Mouse (Mus musculus) midbrain, embryonic 16.5 days (tissue): ENCODE results near the gene Myadm. TPM values are rescaled to one million over a fixed set of nuclear protein-coding genes. Genes with fewer than 3 reads are reported as not detected.
"Not testable (repeated sequence)": the region's sequence is repeated elsewhere in the genome, so short reads cannot be mapped to it uniquely, and the experiment has no call there.

Experiments
- ATAC-seq: fragments of 200-750 bp; cut with Nextera tagmentation; 2 replicates; pipeline ENCODE4 v1.8.0; 2017; ENCODE audit warnings: moderate TSS enrichment
- H3K27ac ChIP-seq: fragments of 300-500 bp; sonication (generic); 2 replicates; pipeline ENCODE4 v1.5.1; 2014; ENCODE audit warnings: mild to moderate bottlenecking, low read length, mixed read lengths
- H3K27me3 ChIP-seq: fragments of 300-500 bp; sonication (generic); 2 replicates; pipeline ENCODE4 v1.6.1; 2014; ENCODE audit warnings: low read depth, low read length, mixed read lengths; ENCODE audit not compliant: control insufficient read depth, insufficient read depth
- H3K36me3 ChIP-seq: fragments of 300-500 bp; sonication (generic); 2 replicates; pipeline ENCODE4 v1.6.1; 2014; ENCODE audit warnings: mild to moderate bottlenecking, low read length, moderate library complexity, mixed read lengths; ENCODE audit not compliant: control insufficient read depth, insufficient read depth
- H3K4me1 ChIP-seq: fragments of 300-500 bp; sonication (generic); 2 replicates; pipeline ENCODE4 v1.6.1; 2014; ENCODE audit warnings: mild to moderate bottlenecking, low read length, mixed read lengths; ENCODE audit not compliant: control insufficient read depth, insufficient read depth
- H3K4me2 ChIP-seq: fragments of 300-500 bp; sonication (generic); 2 replicates; pipeline ENCODE4 v1.6.1; 2014; ENCODE audit warnings: mild to moderate bottlenecking, low read length, mixed read lengths
- H3K4me3 ChIP-seq: fragments of 300-500 bp; sonication (generic); 2 replicates; pipeline ENCODE4 v1.5.1; 2014; ENCODE audit warnings: low read depth, mild to moderate bottlenecking, low read length, moderate library complexity, mixed read lengths
- H3K9ac ChIP-seq: fragments of 300-500 bp; sonication (generic); 2 replicates; pipeline ENCODE4 v1.6.1; 2014; ENCODE audit warnings: low read depth, low read length, mixed read lengths
- H3K9me3 ChIP-seq: fragments of 300-500 bp; sonication (generic); replicated peaks from 2 replicates; pipeline ENCODE4 v1.6.1; 2014; ENCODE audit warnings: mild to moderate bottlenecking, low read length, mixed read lengths; ENCODE audit not compliant: control insufficient read depth, poor library complexity, severe bottlenecking
- WGBS: fragments of 180-500 bp; shearing (Covaris S2); extraction: QIAGEN DNeasy Blood & Tissue Kit; methylation state at CpG from one replicate; pipeline ENCODE4 v1.1.7; 2014; 5-methylcytosine and 5-hydroxymethylcytosine counted together
- polyA plus RNA-seq: library from polyadenylated mRNA; unstranded; fragments of >200 nt; fragmentation: Nextera tagmentation; extraction: Ambion mirVana; gene quantifications from 2 replicates; pipeline ENCODE4 v1.2.1, GENCODE M21; 2015

The Myadm gene
- polyA plus RNA-seq, 1 experiment from 2014 or later: 36.4 TPM

DNA sequence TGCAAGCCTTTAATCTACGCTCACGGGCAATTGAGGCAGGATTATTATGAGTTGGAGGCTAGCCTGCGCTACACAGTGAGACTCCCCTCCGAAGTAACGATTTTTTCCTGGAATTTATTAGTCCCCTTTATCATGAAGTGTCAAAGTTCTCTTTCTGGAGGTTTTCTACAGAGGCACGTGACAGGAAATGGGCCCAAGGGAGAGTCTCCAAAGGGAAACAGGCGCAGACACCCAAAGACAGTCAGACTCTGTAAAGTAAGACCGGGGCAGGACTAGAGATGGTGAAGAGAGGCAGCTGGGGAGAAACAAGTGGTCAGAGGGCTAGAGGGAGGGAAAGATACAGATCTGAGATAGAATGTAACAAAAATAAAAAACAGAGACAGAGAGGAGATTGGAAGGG lies 21.0 kb upstream of the Myadm start:
- Histone ChIP-seq H3K4me2 (no peak overlapping the region), H3K27ac (no peak overlapping the region), H3K4me1 (no peaks in the 10 kb centered on the region), H3K4me3 (no peak overlapping the region), H3K27me3 (peaks cover 3% of the 10 kb centered on the region; the same call in 1 of the 2 replicates), H3K36me3 (no peaks in the 10 kb centered on the region), H3K9ac (no peak overlapping the region), H3K9me3 (no peaks in the 10 kb centered on the region)
- WGBS: 82% methylated on average over 8 of the region's 8 CpGs
- ATAC-seq: no peak

DNA sequence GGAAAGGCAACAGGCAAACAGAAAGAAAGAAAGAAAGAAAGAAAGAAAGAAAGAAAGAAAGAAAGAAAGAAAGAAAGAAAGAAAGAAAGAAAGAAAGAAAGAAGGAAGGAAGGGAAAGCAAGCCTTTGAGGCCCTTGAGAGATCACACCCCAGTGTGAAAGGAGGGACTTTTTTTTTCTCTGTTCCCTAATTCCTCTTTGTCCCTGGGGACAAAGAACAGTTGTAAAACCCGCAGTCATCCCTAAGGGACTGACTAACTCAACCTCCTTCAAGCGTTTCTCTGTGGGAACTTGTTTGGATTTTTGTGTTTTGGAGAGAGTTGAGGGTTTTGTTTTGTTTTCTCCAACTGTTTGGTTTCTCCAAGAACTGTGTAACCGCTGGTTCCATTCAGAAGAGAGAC lies 20.6 kb upstream of the Myadm start:
- H3K27me3 ChIP-seq: peaks cover 3% of the 10 kb centered on the region; the same call in 1 of the 2 replicates
- no peaks in the 10 kb centered on the region for H3K36me3 ChIP-seq
- H3K4me3 ChIP-seq: no peak overlapping the region
- H3K4me1 ChIP-seq: no peaks in the 10 kb centered on the region
- H3K27ac ChIP-seq: no peak overlapping the region
- H3K4me2 ChIP-seq: no peak overlapping the region
- H3K9me3 ChIP-seq: no peaks in the 10 kb centered on the region
- no peak for ATAC-seq
- H3K9ac ChIP-seq: no peak overlapping the region
- 15% methylated on average over 3 of the region's 3 CpGs for WGBS

DNA sequence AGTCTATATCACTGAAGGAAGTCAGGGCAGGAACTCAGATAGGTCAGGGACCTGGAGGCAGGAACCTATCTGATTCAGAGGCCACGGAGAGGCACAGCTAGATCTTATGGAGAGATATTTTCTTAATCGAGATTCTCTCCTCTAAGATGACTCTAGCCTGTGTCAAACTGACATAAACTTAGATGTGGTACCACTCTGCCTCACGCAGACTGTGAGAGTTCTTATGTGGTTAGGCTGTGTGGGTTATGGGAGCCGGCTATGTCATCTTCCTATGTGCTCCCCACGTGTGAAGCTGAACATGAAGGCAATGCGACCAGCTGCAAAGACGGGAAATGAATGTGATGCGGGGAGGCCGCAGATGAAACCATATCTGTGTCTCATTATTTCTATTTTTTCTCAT lies 16.7 kb upstream of the Myadm start:
- Histone ChIP-seq H3K36me3 (no peaks in the 10 kb centered on the region), H3K4me2 (no peak overlapping the region), H3K4me1 (no peaks in the 10 kb centered on the region), H3K9me3 (no peaks in the 10 kb centered on the region), H3K4me3 (no peak overlapping the region), H3K9ac (no peak overlapping the region), H3K27ac (no peak overlapping the region), H3K27me3 (no peaks in the 10 kb centered on the region)
- no peak for ATAC-seq
- 91% methylated on average over 9 of the region's 9 CpGs for WGBS

DNA sequence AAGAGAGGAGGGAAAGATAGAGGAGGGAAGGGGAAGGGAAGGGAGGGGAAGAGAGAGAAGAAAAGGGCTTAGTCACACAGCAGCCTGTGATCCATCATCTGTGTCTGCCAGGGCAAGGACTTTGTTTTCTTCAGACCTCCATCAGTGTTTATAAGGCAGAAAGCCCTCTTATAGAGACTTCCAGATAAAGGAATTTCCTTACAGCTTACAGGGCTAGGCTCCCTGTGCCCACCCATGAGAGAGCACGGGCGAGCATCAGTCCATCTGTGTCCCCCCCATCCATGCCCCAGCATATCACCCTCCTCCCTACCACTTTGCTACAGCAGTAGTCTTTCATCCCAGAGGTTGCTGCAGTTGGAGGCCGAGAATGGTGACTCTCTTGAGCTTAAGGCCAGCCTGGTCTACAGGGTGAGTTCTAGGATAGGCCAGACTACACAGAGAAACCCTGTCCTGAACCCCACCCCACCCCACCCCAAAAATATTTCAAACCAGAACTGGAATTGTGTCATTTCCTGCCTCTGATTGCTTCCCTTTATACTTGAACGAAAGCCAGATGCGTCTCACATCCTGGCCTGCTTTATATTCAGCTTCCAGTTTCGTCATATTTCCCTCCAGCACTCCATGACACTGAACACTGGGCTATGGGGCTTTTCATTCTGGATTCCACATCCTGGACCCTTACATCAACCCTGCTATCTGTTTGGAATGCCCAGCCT lies 13.3 kb upstream of the Myadm start:
- Histone ChIP-seq H3K36me3 (no peaks in the 10 kb centered on the region), H3K4me2 (no peak overlapping the region), H3K27ac (no peak overlapping the region), H3K9me3 (no peaks in the 10 kb centered on the region), H3K27me3 (no peaks in the 10 kb centered on the region), H3K4me1 (no peaks in the 10 kb centered on the region), H3K4me3 (no peak overlapping the region), H3K9ac (no peak overlapping the region)
- 77% methylated on average over 6 of the region's 6 CpGs for WGBS
- no peak for ATAC-seq

DNA sequence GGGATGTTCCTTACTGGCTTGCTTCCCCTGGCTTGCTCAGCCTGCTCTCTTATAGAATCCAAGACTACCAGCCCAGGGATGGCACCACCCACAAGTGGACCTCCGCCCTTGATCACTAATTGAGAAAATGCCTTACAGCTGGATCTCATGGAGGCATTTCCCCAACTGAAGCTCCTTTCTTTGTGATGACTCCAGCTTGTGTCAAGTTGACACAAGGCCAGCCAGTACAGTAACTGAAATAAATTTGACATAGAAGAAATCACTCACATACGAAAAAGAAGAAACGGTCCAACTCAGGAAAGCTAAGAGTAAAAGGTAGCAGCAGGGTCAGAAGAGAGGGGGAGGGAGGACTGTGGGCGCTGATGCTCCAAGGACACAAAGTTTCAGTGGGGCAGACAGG lies 12.1 kb upstream of the Myadm start:
- not testable (repeated sequence) for H3K9me3 ChIP-seq, H3K27me3 ChIP-seq, H3K4me3 ChIP-seq, ATAC-seq, H3K4me2 ChIP-seq, H3K9ac ChIP-seq, H3K4me1 ChIP-seq, H3K36me3 ChIP-seq, H3K27ac ChIP-seq
- 59% methylated on average over 4 of the region's 4 CpGs for WGBS

DNA sequence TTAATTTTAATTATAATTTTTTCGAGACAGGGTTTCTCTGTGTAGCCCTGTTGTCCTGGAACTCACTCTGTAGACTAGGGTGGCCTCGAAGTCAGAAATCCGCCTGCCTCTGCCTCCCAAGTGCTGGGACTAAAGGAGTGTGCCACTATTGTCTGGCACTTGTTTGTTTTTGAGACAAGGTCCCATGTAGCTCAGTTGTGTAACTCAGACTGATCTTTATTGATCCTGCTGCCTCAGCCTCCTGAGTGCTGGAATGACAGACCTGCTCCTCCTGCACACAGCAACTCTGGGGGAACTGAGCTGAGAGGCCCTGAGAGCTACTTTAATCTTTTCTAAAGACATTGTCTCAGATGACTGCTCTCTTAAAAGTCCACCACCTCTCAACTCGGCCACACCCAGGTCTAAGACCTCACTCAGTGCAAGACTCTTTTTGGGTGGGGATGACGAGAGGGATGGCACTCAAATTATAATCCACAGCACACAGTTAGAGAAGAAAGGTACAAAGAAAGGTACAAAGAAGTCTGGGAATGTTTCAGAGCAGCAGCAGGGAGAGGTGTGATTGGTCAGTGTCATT lies 8.7 kb upstream of the Myadm start:
- Histone ChIP-seq H3K27me3 (no peaks in the 10 kb centered on the region), H3K4me2 (no peak overlapping the region), H3K4me1 (no peaks in the 10 kb centered on the region), H3K9ac (no peak overlapping the region), H3K36me3 (no peaks in the 10 kb centered on the region), H3K4me3 (no peak overlapping the region), H3K9me3 (no peaks in the 10 kb centered on the region), H3K27ac (no peak overlapping the region)
- ATAC-seq: no peak
- 56% methylated on average over 5 of the region's 5 CpGs for WGBS

DNA sequence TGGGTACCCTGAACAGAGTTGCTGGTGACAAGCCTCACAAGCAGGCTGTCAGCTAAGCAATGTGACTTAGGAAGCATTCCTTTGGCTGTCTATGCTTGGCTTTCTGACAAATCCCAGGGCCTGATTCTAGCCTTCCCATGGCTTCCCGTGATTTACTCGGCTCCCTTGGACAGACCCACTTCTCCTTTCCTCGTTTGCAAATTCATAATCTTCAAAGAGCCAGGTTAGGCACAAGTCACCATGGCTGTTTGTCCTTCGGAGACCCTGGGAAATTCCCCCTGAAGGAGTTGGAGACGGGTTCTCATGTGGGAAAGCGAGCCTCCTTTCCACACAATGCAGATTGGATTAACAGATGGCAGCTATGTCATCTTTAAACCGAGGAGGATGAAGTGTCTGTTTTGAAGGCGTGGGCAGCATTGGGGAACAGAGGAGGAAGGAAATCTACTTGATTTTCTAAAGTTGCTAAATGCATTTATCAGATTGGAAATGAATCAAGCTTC lies 8.2 kb upstream of the Myadm start:
- Histone ChIP-seq H3K9ac (no peak overlapping the region), H3K4me1 (no peaks in the 10 kb centered on the region), H3K4me3 (no peak overlapping the region), H3K27ac (no peak overlapping the region), H3K4me2 (no peak overlapping the region), H3K36me3 (no peaks in the 10 kb centered on the region), H3K9me3 (no peaks in the 10 kb centered on the region), H3K27me3 (no peaks in the 10 kb centered on the region)
- 38% methylated on average over 8 of the region's 8 CpGs for WGBS
- ATAC-seq: no peak

DNA sequence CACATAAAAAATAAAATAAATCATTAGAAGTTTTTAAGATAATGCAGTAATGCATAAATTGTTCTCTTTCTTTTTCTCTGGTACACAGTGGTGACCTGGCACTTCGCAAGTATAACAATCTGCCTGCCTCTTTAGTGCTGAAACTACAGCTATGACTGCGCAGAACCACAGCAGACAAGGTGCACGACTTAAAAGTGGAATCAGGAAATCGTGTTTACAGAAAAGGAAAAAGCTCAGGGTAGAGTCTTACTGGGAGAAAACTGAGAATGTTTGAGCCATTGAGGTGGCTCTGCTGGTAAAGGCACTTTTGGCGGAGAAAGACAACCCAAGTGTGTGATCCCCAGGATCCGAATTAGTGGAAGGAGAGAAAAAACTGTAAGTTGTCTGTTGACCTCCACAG lies 7.1 kb upstream of the Myadm start:
- WGBS: 86% methylated on average over 6 of the region's 6 CpGs
- H3K4me1 ChIP-seq: no peaks in the 10 kb centered on the region
- H3K9me3 ChIP-seq: no peaks in the 10 kb centered on the region
- no peaks in the 10 kb centered on the region for H3K36me3 ChIP-seq
- no peak overlapping the region for H3K27ac ChIP-seq
- no peak overlapping the region for H3K9ac ChIP-seq
- H3K4me3 ChIP-seq: no peak overlapping the region
- H3K27me3 ChIP-seq: no peaks in the 10 kb centered on the region
- no peak overlapping the region for H3K4me2 ChIP-seq
- no peak for ATAC-seq

DNA sequence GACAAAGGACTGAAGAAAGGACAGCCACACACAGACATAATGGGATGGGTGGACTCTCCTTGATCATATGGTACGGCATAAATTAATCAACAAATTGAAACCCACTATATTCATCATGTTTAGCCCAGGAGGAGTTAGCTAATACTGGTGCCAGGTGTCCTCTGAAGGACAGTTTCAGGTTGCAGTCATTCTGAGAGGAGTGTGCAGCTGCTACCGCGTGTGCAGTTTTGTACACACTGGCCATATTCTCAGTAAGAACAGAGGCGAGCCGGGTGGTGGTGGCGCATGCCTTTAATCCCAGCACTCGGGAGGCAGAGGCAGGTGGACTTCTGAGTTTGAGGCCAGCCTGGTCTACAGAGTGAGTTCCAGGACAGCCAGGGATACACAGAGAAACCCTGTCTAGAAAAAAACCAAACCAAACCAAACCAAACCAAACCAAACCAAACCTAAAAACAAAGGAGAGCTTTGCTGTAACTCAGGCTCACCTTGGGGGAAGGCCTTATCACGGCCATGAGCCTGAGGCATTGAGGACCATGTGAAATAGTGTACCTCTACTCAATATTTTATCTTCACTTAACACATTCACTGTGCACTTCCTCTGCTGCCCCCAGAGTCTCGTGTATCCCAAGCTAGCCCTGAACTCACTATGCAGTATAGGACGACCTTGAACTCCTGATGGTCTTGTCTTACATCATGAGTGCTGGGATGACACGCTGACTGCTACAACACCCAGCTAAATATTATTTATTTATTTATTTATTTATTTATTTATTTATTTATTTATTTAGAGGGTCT lies 5.6 kb upstream of the Myadm start:
- no peak for ATAC-seq
- Histone ChIP-seq H3K4me2 (no peak overlapping the region), H3K36me3 (no peaks in the 10 kb centered on the region), H3K9me3 (no peaks in the 10 kb centered on the region), H3K27ac (no peak overlapping the region), H3K4me1 (no peaks in the 10 kb centered on the region), H3K4me3 (no peak overlapping the region), H3K9ac (no peak overlapping the region), H3K27me3 (no peaks in the 10 kb centered on the region)
- 90% methylated on average over 11 of the region's 11 CpGs for WGBS
